Mouse (Mus musculus): ENCODE measurements around the gene Hormad1. TPM values are rescaled to one million over a fixed set of nuclear protein-coding genes. Genes with fewer than 3 reads are reported as not detected.
"Not testable (repeated sequence)": the region's sequence is repeated elsewhere in the genome, so short reads cannot be mapped to it uniquely, and the experiment has no call there.

Hormad1 gene
- polyA plus RNA-seq, 1 experiment from 2014 or later, result not detected

GRCm38 (mm10) chr3:95598734-95599133 is 39.3 kb downstream of the Hormad1 start:
- Histone ChIP-seq H3K27me3 (ENCODE audit: control insufficient read depth, insufficient read depth, low read length) (no peaks in the 10 kb centered on the region), H3K4me2 (ENCODE audit: low read depth, low read length) (no peak overlapping the region), H3K9ac (ENCODE audit: low read length) (no peak overlapping the region), H3K27ac (ENCODE audit: low read length) (no peak overlapping the region), H3K4me1 (ENCODE audit: control insufficient read depth, insufficient read depth, low read length) (no peaks in the 10 kb centered on the region), H3K36me3 (ENCODE audit: control insufficient read depth, insufficient read depth, low read length) (peaks cover 6% of the 10 kb centered on the region; the same call in 1 of the 2 replicates), H3K9me3 (replicated peaks; ENCODE audit: control insufficient read depth, low read length) (no peaks in the 10 kb centered on the region), H3K4me3 (replicated peaks; ENCODE audit: low read length) (no peak overlapping the region)
- no peak for ATAC-seq (ENCODE audit: insufficient read depth, low FRiP score)

- ATAC-seq (ENCODE audit: insufficient read depth, low FRiP score), result no peak
- no peaks in the 10 kb centered on the region for H3K4me1 ChIP-seq (ENCODE audit: control insufficient read depth, insufficient read depth, low read length)
- H3K36me3 ChIP-seq (ENCODE audit: control insufficient read depth, insufficient read depth, low read length), result 0 out of 2 replicates have a peak, but pooled peaks cover 5% of the 10 kb centered on the region
- no peaks in the 10 kb centered on the region for H3K9me3 ChIP-seq (replicated peaks; ENCODE audit: control insufficient read depth, low read length)
- H3K4me3 ChIP-seq (replicated peaks; ENCODE audit: low read length), result no peak overlapping the region
- no peak overlapping the region for H3K4me2 ChIP-seq (ENCODE audit: low read depth, low read length)
- H3K27ac ChIP-seq (ENCODE audit: low read length), result peak overlapping the region; percentile 41
- H3K9ac ChIP-seq (ENCODE audit: low read length), result no peak overlapping the region
- WGBS, result 54% methylated on average over 3 of the region's 3 CpGs
- no peaks in the 10 kb centered on the region for H3K27me3 ChIP-seq (ENCODE audit: control insufficient read depth, insufficient read depth, low read length)
Measured at GRCm38 (mm10) chr3:95601287-95601686, 41.8 kb downstream of the Hormad1 start.

- Histone ChIP-seq H3K9ac (ENCODE audit: low read length) (no peak overlapping the region), H3K36me3 (ENCODE audit: control insufficient read depth, insufficient read depth, low read length) (peaks cover 9% of the 10 kb centered on the region; the same call in 1 of the 2 replicates), H3K4me1 (ENCODE audit: control insufficient read depth, insufficient read depth, low read length) (no peaks in the 10 kb centered on the region), H3K4me3 (replicated peaks; ENCODE audit: low read length) (no peak overlapping the region), H3K27ac (ENCODE audit: low read length) (no peak overlapping the region), H3K4me2 (ENCODE audit: low read depth, low read length) (no peak overlapping the region), H3K9me3 (replicated peaks; ENCODE audit: control insufficient read depth, low read length) (no peaks in the 10 kb centered on the region), H3K27me3 (ENCODE audit: control insufficient read depth, insufficient read depth, low read length) (no peaks in the 10 kb centered on the region)
- WGBS, result 84% methylated on average over 3 of the region's 3 CpGs
- no peak for ATAC-seq (ENCODE audit: insufficient read depth, low FRiP score)
Measured at GRCm38 (mm10) chr3:95606096-95606495, 46.6 kb downstream of the Hormad1 start.

GRCm38 (mm10) chr3:95609195-95609594 is 49.7 kb downstream of the Hormad1 start:
- Histone ChIP-seq H3K4me2 (ENCODE audit: low read depth, low read length) (no peak overlapping the region), H3K9me3 (replicated peaks; ENCODE audit: control insufficient read depth, low read length) (no peaks in the 10 kb centered on the region), H3K27ac (ENCODE audit: low read length) (no peak overlapping the region), H3K4me3 (replicated peaks; ENCODE audit: low read length) (no peak overlapping the region), H3K36me3 (ENCODE audit: control insufficient read depth, insufficient read depth, low read length) (peaks cover 9% of the 10 kb centered on the region; the same call in 1 of the 2 replicates), H3K27me3 (ENCODE audit: control insufficient read depth, insufficient read depth, low read length) (no peaks in the 10 kb centered on the region), H3K9ac (ENCODE audit: low read length) (no peak overlapping the region), H3K4me1 (ENCODE audit: control insufficient read depth, insufficient read depth, low read length) (no peaks in the 10 kb centered on the region)
- no peak for ATAC-seq (ENCODE audit: insufficient read depth, low FRiP score)
- WGBS, result 67% methylated on average over 3 of the region's 3 CpGs

- Histone ChIP-seq H3K27ac (ENCODE audit: low read length) (no peak overlapping the region), H3K27me3 (ENCODE audit: control insufficient read depth, insufficient read depth, low read length) (no peaks in the 10 kb centered on the region), H3K4me3 (replicated peaks; ENCODE audit: low read length) (no peak overlapping the region), H3K9ac (ENCODE audit: low read length) (no peak overlapping the region), H3K4me1 (ENCODE audit: control insufficient read depth, insufficient read depth, low read length) (no peaks in the 10 kb centered on the region), H3K4me2 (ENCODE audit: low read depth, low read length) (no peak overlapping the region), H3K36me3 (ENCODE audit: control insufficient read depth, insufficient read depth, low read length) (peaks cover 11% of the 10 kb centered on the region; the same call in 1 of the 2 replicates), H3K9me3 (replicated peaks; ENCODE audit: control insufficient read depth, low read length) (no peaks in the 10 kb centered on the region)
- ATAC-seq (ENCODE audit: insufficient read depth, low FRiP score), result no peak
- 87% methylated on average over 1 of the region's 1 CpGs for WGBS
Measured at GRCm38 (mm10) chr3:95613996-95614395, 54.5 kb downstream of the Hormad1 start.

GRCm38 (mm10) chr3:95618511-95618910 is 59.0 kb downstream of the Hormad1 start:
- H3K9ac ChIP-seq (ENCODE audit: low read length), result no peak overlapping the region
- no peak overlapping the region for H3K4me3 ChIP-seq (replicated peaks; ENCODE audit: low read length)
- no peaks in the 10 kb centered on the region for H3K9me3 ChIP-seq (replicated peaks; ENCODE audit: control insufficient read depth, low read length)
- H3K4me2 ChIP-seq (ENCODE audit: low read depth, low read length), result no peak overlapping the region
- WGBS, result 65% methylated on average over 1 of the region's 1 CpGs
- ATAC-seq (ENCODE audit: insufficient read depth, low FRiP score), result no peak
- no peaks in the 10 kb centered on the region for H3K4me1 ChIP-seq (ENCODE audit: control insufficient read depth, insufficient read depth, low read length)
- peaks cover 19% of the 10 kb centered on the region; the same call in 1 of the 2 replicates for H3K36me3 ChIP-seq (ENCODE audit: control insufficient read depth, insufficient read depth, low read length)
- no peaks in the 10 kb centered on the region for H3K27me3 ChIP-seq (ENCODE audit: control insufficient read depth, insufficient read depth, low read length)
- H3K27ac ChIP-seq (ENCODE audit: low read length), result no peak overlapping the region

- Histone ChIP-seq H3K4me3 (replicated peaks; ENCODE audit: low read length) (no peak overlapping the region), H3K4me1 (ENCODE audit: control insufficient read depth, insufficient read depth, low read length) (peaks cover 6% of the 10 kb centered on the region), H3K4me2 (ENCODE audit: low read depth, low read length) (no peak overlapping the region), H3K9me3 (replicated peaks; ENCODE audit: control insufficient read depth, low read length) (no peaks in the 10 kb centered on the region), H3K27ac (ENCODE audit: low read length) (no peak overlapping the region), H3K27me3 (ENCODE audit: control insufficient read depth, insufficient read depth, low read length) (no peaks in the 10 kb centered on the region), H3K9ac (ENCODE audit: low read length) (no peak overlapping the region), H3K36me3 (ENCODE audit: control insufficient read depth, insufficient read depth, low read length) (peaks cover 19% of the 10 kb centered on the region; the same call in 1 of the 2 replicates)
- WGBS, result 93% methylated on average over 1 of the region's 1 CpGs
- ATAC-seq (ENCODE audit: insufficient read depth, low FRiP score), result no peak
Measured at GRCm38 (mm10) chr3:95621241-95621640, 61.8 kb downstream of the Hormad1 start.

GRCm38 (mm10) chr3:95622421-95622820 is 62.9 kb downstream of the Hormad1 start:
- ATAC-seq (ENCODE audit: insufficient read depth, low FRiP score); H3K9me3 ChIP-seq (replicated peaks; ENCODE audit: control insufficient read depth, low read length); H3K27me3 ChIP-seq (ENCODE audit: control insufficient read depth, insufficient read depth, low read length); H3K4me1 ChIP-seq (ENCODE audit: control insufficient read depth, insufficient read depth, low read length); H3K27ac ChIP-seq (ENCODE audit: low read length); H3K4me2 ChIP-seq (ENCODE audit: low read depth, low read length); H3K4me3 ChIP-seq (replicated peaks; ENCODE audit: low read length); H3K9ac ChIP-seq (ENCODE audit: low read length): not testable (repeated sequence)
- H3K36me3 ChIP-seq (ENCODE audit: control insufficient read depth, insufficient read depth, low read length), result peaks cover 20% of the 10 kb centered on the region
- 90% methylated on average over 20 of the region's 20 CpGs for WGBS

- Histone ChIP-seq H3K9me3 (replicated peaks; ENCODE audit: control insufficient read depth, low read length) (no peaks in the 10 kb centered on the region), H3K9ac (ENCODE audit: low read length) (no peak overlapping the region), H3K27me3 (ENCODE audit: control insufficient read depth, insufficient read depth, low read length) (no peaks in the 10 kb centered on the region), H3K36me3 (ENCODE audit: control insufficient read depth, insufficient read depth, low read length) (peaks cover 16% of the 10 kb centered on the region), H3K4me3 (replicated peaks; ENCODE audit: low read length) (no peak overlapping the region), H3K4me2 (ENCODE audit: low read depth, low read length) (no peak overlapping the region), H3K27ac (ENCODE audit: low read length) (no peak overlapping the region), H3K4me1 (ENCODE audit: control insufficient read depth, insufficient read depth, low read length) (peaks cover 8% of the 10 kb centered on the region)
- ATAC-seq (ENCODE audit: insufficient read depth, low FRiP score), result no peak
- WGBS, result 76% methylated on average over 2 of the region's 2 CpGs
Measured at GRCm38 (mm10) chr3:95623551-95623950, 64.1 kb downstream of the Hormad1 start.

Measured in stomach, embryonic 16.5 days (tissue).